12 mouse cellular contexts compared by ENCODE assay signal in the genomic region with DNA sequence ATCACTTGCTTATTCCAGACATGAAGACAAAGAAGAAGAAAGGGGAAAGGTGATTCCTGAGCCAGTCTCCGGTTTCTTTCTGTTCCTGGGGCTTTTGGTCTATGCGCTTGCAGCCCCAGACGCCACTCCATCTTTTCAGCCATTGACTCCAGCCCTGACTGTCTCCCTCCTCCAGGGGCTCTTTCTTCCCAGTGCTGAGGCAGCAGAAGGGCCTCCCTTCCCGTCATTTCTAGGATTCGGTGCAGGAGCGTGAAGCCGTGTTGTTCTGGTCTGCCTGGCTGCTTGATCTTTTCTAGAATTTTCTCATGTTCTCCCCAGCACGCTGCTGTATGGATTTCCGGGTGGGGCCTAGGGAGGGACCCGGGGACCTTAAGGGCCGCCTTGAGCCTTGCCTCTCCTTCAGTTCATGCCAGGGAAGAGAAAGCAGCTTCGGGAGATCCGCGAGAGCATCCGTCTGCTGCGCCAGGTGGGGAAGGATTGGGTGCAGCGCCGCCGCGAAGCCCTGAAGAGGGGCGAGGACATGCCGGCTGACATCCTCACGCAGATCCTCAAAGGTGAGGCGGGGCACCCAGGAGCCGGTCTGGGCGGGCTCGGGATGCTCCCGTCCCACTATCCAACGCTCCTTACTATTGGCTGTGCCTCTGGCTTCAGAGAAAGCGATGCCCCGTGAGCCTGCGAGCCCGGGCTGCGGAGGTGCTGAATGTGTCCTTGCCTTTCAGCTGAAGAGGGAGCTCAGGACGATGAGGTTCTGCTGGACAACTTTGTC. TPM values are rescaled to one million over a fixed set of nuclear protein-coding genes. Genes with fewer than 3 reads are reported as not detected.
DNase-seq lines count a peak whose midpoint lies in the region; ATAC-seq and TF ChIP-seq lines count a peak whose summit lies in the region.
"Had no signal": no experiment of that assay in that cellular context is flagged by ENCODE, and none has a peak within 500 bp of the region (broad histone marks: within the 10 kb centered on the region; RNA-seq: fewer than 3 reads in every experiment).

No protein-coding gene starts in this region.

- peak overlapping the region; percentile 29 for H3K4me3 ChIP-seq in heart, embryonic 12.5 days
- H3K4me3 ChIP-seq in hindbrain, embryonic 11.5 days (ENCODE audit: low read depth, low read length): no peak overlapping the region
- H3K4me3 ChIP-seq in midbrain, embryonic 13.5 days (replicated peaks): peak overlapping the region; percentile 28
- no peak overlapping the region for H3K4me3 ChIP-seq in thymus, adult 2 months (ENCODE audit: control insufficient read depth, insufficient read depth, low read length)

- no peak for TF ChIP-seq POLR2A in thymus, adult 2 months (IDR thresholded peaks at IDR 0.05; ENCODE audit: control insufficient read depth, extremely low read depth, insufficient read depth, low read length, poor library complexity)

- H3K36me3 ChIP-seq in heart, embryonic 12.5 days: no peaks in the 10 kb centered on the region
- H3K36me3 ChIP-seq in hindbrain, embryonic 11.5 days (ENCODE audit: control insufficient read depth, insufficient read depth, low read length): no peaks in the 10 kb centered on the region
- peaks cover 4% of the 10 kb centered on the region; the same call in 1 of the 2 replicates for H3K36me3 ChIP-seq in midbrain, embryonic 13.5 days
- no peaks in the 10 kb centered on the region for H3K36me3 ChIP-seq in thymus, adult 2 months (ENCODE audit: control insufficient read depth, insufficient read depth, low read length)

- no peak for TF ChIP-seq CTCF in thymus, adult 2 months (IDR thresholded peaks at IDR 0.05; ENCODE audit: borderline replicate concordance, control insufficient read depth, extremely low read depth, insufficient read depth, low read length, poor library complexity)

- peaks cover 71% of the 10 kb centered on the region for H3K27me3 ChIP-seq in heart, embryonic 12.5 days (replicated peaks)
- H3K27me3 ChIP-seq in hindbrain, embryonic 11.5 days (ENCODE audit: control insufficient read depth, insufficient read depth, low read length): peaks cover 22% of the 10 kb centered on the region
- peaks cover 38% of the 10 kb centered on the region for H3K27me3 ChIP-seq in midbrain, embryonic 13.5 days
- no peaks in the 10 kb centered on the region; the same call in 1 of the 2 replicates for H3K27me3 ChIP-seq in thymus, adult 2 months (ENCODE audit: control insufficient read depth, insufficient read depth, low read length)

- ATAC-seq in heart, embryonic 12.5 days (ENCODE audit: insufficient number of reproducible peaks, low FRiP score): no peak
- no peak for ATAC-seq in hindbrain, embryonic 11.5 days (ENCODE audit: low FRiP score)
- 0 out of 2 replicates have a peak, but pooled peaks have one; percentile 55 for ATAC-seq in midbrain, embryonic 13.5 days

- H3K27ac ChIP-seq in heart, embryonic 12.5 days (ENCODE audit: poor library complexity, severe bottlenecking): no peak overlapping the region
- H3K27ac ChIP-seq in hindbrain, embryonic 11.5 days (ENCODE audit: low read depth, low read length): no peak overlapping the region
- H3K27ac ChIP-seq in midbrain, embryonic 13.5 days: no peak overlapping the region
- no peak overlapping the region for H3K27ac ChIP-seq in thymus, adult 2 months (ENCODE audit: control insufficient read depth, insufficient read depth, low read length)

- peaks cover 5% of the 10 kb centered on the region for H3K9me3 ChIP-seq in heart, embryonic 12.5 days (replicated peaks)
- H3K9me3 ChIP-seq in hindbrain, embryonic 11.5 days (ENCODE audit: control insufficient read depth, low read length): no peaks in the 10 kb centered on the region
- no peaks in the 10 kb centered on the region for H3K9me3 ChIP-seq in midbrain, embryonic 13.5 days

- H3K4me2 ChIP-seq in heart, embryonic 12.5 days: peak overlapping the region; percentile 66
- peak overlapping the region; percentile 24 for H3K4me2 ChIP-seq in hindbrain, embryonic 11.5 days (replicated peaks; ENCODE audit: low read depth, low read length)
- peak overlapping the region; percentile 50 for H3K4me2 ChIP-seq in midbrain, embryonic 13.5 days (replicated peaks)

- 9% methylated on average over 35 of the region's 35 CpGs for WGBS in heart, embryonic 12.5 days
- WGBS in hindbrain, embryonic 11.5 days: 8% methylated on average over 35 of the region's 35 CpGs
- WGBS in midbrain, embryonic 13.5 days: 11% methylated on average over 35 of the region's 35 CpGs
- WGBS in thymus, adult 2 months: 14% methylated on average over 35 of the region's 35 CpGs

- H3K4me1 ChIP-seq in heart, embryonic 12.5 days (replicated peaks): peaks cover 7% of the 10 kb centered on the region; the same call in 1 of the 2 replicates
- H3K4me1 ChIP-seq in hindbrain, embryonic 11.5 days (replicated peaks; ENCODE audit: control insufficient read depth, insufficient read depth, low read length): peaks cover 2% of the 10 kb centered on the region; the same call in 1 of the 2 replicates
- H3K4me1 ChIP-seq in midbrain, embryonic 13.5 days (replicated peaks): peaks cover 11% of the 10 kb centered on the region
- no peaks in the 10 kb centered on the region for H3K4me1 ChIP-seq in thymus, adult 2 months (replicated peaks; ENCODE audit: control insufficient read depth, insufficient read depth, low read length)

- H3K9ac ChIP-seq in heart, embryonic 12.5 days: peak overlapping the region; percentile 40; the same call in 1 of the 2 replicates
- peak overlapping the region; percentile 21; the same call in 1 of the 2 replicates for H3K9ac ChIP-seq in hindbrain, embryonic 11.5 days (ENCODE audit: low read depth, low read length)
- H3K9ac ChIP-seq in midbrain, embryonic 13.5 days (replicated peaks): peak overlapping the region; percentile 57

- DNase-seq in heart, adult 18-20 months: no peak
- DNase-seq in embryo, embryonic 10.5 days (ENCODE audit: low spot score): peak; percentile 44
- peak; percentile 44 for DNase-seq in hindbrain, embryonic 11.5 days (ENCODE audit: low spot score)
- no peak for DNase-seq in thymus, adult 2 months
- DNase-seq in right cerebral cortex, postnatal 10 days (ENCODE audit: low spot score in 2 of 2): no peak
- no peak for DNase-seq in right cerebral cortex, postnatal 36 days (ENCODE audit: low spot score in 2 of 2)
- DNase-seq: gastrocnemius, postnatal 36 days; lung, adult 2 months; right cerebral cortex, postnatal 25 days had no signal

RNA-seq across cellular contexts. Expression of gene Eml1, which starts 18.2 kb away (rescaled TPM):
- 49.5 and 54.6 TPM in 2 replicates for polyA plus RNA-seq in heart, embryonic 12.5 days (2016; fragmentation: Nextera tagmentation; extraction: Ambion mirVana)
- 10 to 100 TPM; 81.3 to 95.3 TPM for total RNA-seq in heart, adult 18-20 months (2021)
- 91.3 and 107 TPM in 2 replicates for polyA plus RNA-seq in hindbrain, embryonic 11.5 days (2014; fragmentation: Nextera tagmentation; extraction: Ambion mirVana)
- polyA plus RNA-seq in midbrain, embryonic 13.5 days (2015; fragmentation: Nextera tagmentation; extraction: Ambion mirVana): 65.7 and 66.7 TPM in 2 replicates
- polyA plus RNA-seq in thymus, adult 2 months (2012; rRNA removed): 4.9 and 6.4 TPM in 2 replicates
- total RNA-seq: CH12.LX had no signal

RNA-seq across cellular contexts. Expression of gene Cyp46a1, which starts 18.4 kb away (rescaled TPM):
- polyA plus RNA-seq in heart, embryonic 12.5 days (2016; fragmentation: Nextera tagmentation; extraction: Ambion mirVana): 7.9 and 8.0 TPM in 2 replicates
- under 1 TPM; 0.45 to 0.95 TPM for total RNA-seq in heart, adult 18-20 months (2021)
- polyA plus RNA-seq in hindbrain, embryonic 11.5 days (2014; fragmentation: Nextera tagmentation; extraction: Ambion mirVana): 11.0 and 11.7 TPM in 2 replicates
- polyA plus RNA-seq in midbrain, embryonic 13.5 days (2015; fragmentation: Nextera tagmentation; extraction: Ambion mirVana): 16.7 and 17.7 TPM in 2 replicates
- polyA plus RNA-seq in thymus, adult 2 months (2012; rRNA removed): 0.50 and 0.69 TPM in 2 replicates
- total RNA-seq: CH12.LX had no signal

RNA-seq across cellular contexts. Expression of gene Hhipl1, which starts 46.5 kb away (rescaled TPM):
- polyA plus RNA-seq in heart, embryonic 12.5 days (2016; fragmentation: Nextera tagmentation; extraction: Ambion mirVana): 0.82 and 1.2 TPM in 2 replicates
- total RNA-seq in heart, adult 18-20 months (2021): 1 to 10 TPM; 1.3 to 2.1 TPM
- 1.2 and 1.8 TPM in 2 replicates for polyA plus RNA-seq in hindbrain, embryonic 11.5 days (2014; fragmentation: Nextera tagmentation; extraction: Ambion mirVana)
- polyA plus RNA-seq in midbrain, embryonic 13.5 days (2015; fragmentation: Nextera tagmentation; extraction: Ambion mirVana): 2.0 and 2.9 TPM in 2 replicates
- 0.33 and 0.54 TPM in 2 replicates for polyA plus RNA-seq in thymus, adult 2 months (2012; rRNA removed)
- total RNA-seq: CH12.LX had no signal

Comparison
In these comparisons a context has a peak if more than half of its experiments do, and no peak if none do; other contexts are left out.
1. H3K4me3 ChIP-seq: peak in heart, embryonic 12.5 days (single experiment) and midbrain, embryonic 13.5 days (single experiment); none in hindbrain, embryonic 11.5 days (single experiment) and thymus, adult 2 months (single experiment).
2. DNase-seq: peak in embryo, embryonic 10.5 days (single experiment) and hindbrain, embryonic 11.5 days (single experiment); none in heart, adult 18-20 months (0 of 2), thymus, adult 2 months (single experiment), right cerebral cortex, postnatal 10 days (0 of 2) and right cerebral cortex, postnatal 36 days (0 of 2).
3. Peak in every context shown above with its lines, with median percentiles within 50 percentile points of each other: H3K4me2 ChIP-seq and H3K9ac ChIP-seq.